Mouse (Mus musculus) liver, postnatal 0 days (tissue): ENCODE measurements at regions not wholly inside any gene's neighbourhood (a gene's known extent, or its start where the extent isn't known, plus 50 kb on each side); places are given as distances from the start of the nearest gene placed in this dataset. TPM values are rescaled to one million over a fixed set of nuclear protein-coding genes. Genes with fewer than 3 reads are reported as not detected.

Experiments
- ATAC-seq: fragments of 200-750 bp; cut with Nextera tagmentation; 2 replicates; pipeline ENCODE4 v1.8.0; 2017; ENCODE audit warnings: mild to moderate bottlenecking, moderate library complexity
- DNase-seq: peaks from one replicate; pipeline ENCODE4 v3.0.0-alpha.2; 2016
- H3K27ac ChIP-seq: fragments of 300-500 bp; sonication (generic); 2 replicates; pipeline ENCODE4 v1.5.1; 2014; ENCODE audit warnings: antibody characterized with exemption, moderate library complexity, mild to moderate bottlenecking, low read depth
- H3K27me3 ChIP-seq: fragments of 300-500 bp; sonication (generic); 2 replicates; pipeline ENCODE4 v1.6.1; 2014; ENCODE audit warnings: low read length, control low read depth, mixed read lengths; ENCODE audit not compliant: insufficient read depth
- H3K36me3 ChIP-seq: fragments of 300-500 bp; sonication (generic); replicated peaks from 2 replicates; pipeline ENCODE4 v1.6.1; 2014; ENCODE audit warnings: mild to moderate bottlenecking, control low read depth, low read length, moderate library complexity, mixed read lengths; ENCODE audit not compliant: insufficient read depth
- H3K4me1 ChIP-seq: fragments of 300-500 bp; sonication (generic); 2 replicates; pipeline ENCODE4 v1.6.1; 2014; ENCODE audit warnings: antibody characterized with exemption, mild to moderate bottlenecking, control low read depth; ENCODE audit not compliant: insufficient read depth
- H3K4me2 ChIP-seq: fragments of 300-500 bp; sonication (generic); 2 replicates; pipeline ENCODE4 v1.6.1; 2014; ENCODE audit warnings: low read depth, mild to moderate bottlenecking, low read length, moderate library complexity, mixed read lengths
- H3K4me3 ChIP-seq: fragments of 300-500 bp; sonication (generic); 2 replicates; pipeline ENCODE4 v1.5.1; 2014; ENCODE audit warnings: low read depth, low read length
- H3K9ac ChIP-seq: fragments of 300-500 bp; sonication (generic); replicated peaks from 2 replicates; pipeline ENCODE4 v1.6.1; 2014; ENCODE audit warnings: mild to moderate bottlenecking, moderate library complexity
- H3K9me3 ChIP-seq: fragments of 300-500 bp; sonication (generic); 2 replicates; pipeline ENCODE4 v1.6.1; 2016; ENCODE audit warnings: mild to moderate bottlenecking, control low read depth, low read length, mixed read lengths
- CTCF ChIP-seq: sonication (generic); IDR thresholded peaks from 2 replicates; pipeline ENCODE4 v1.5.1; 2016; ENCODE audit warnings: antibody characterized with exemption, low read depth
- EP300 ChIP-seq: IDR thresholded peaks from 2 replicates; pipeline ENCODE4 v1.6.1; 2016; ENCODE audit warnings: antibody characterized with exemption, low read depth, mild to moderate bottlenecking
- whole genome bisulfite sequencing: fragments of 180-500 bp; shearing (Covaris S2); extraction: QIAGEN DNeasy Blood & Tissue Kit; methylation state at CpG from one replicate; pipeline ENCODE4 v1.1.7; 2014; ENCODE audit not compliant: insufficient replicate concordance; 5-methylcytosine and 5-hydroxymethylcytosine counted together
- microRNA-seq: library from miRNA; unstranded; fragments of <30 nt; microRNA quantifications from one replicate; pipeline ENCODE4, GENCODE M21; 2016

DNA sequence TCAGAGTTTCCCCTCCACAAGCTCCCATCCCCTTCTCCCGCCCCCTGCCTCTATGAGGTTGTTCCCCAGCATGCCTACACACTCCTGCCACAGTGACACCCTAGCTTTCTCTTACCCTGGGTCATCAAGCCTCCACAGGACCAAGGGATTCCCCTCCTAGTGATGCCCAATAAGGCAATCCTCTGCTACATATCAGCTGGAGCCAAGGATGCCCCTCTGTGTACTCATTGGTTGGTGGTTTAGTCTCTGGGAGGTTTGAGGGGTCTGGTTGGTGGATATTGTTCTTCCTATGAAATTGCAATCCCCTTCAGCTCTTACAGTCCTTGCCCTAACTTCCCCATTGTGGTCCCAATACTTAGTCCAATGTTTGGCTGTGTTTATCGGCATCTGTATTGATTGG lies 317.4 kb upstream of the Olfr161 start:
- H3K27ac ChIP-seq = no peak overlapping the region
- DNase-seq (no peak), ATAC-seq (no peak)
- H3K36me3 ChIP-seq = no peaks in the 10 kb centered on the region
- no peaks in the 10 kb centered on the region for H3K4me1 ChIP-seq
- H3K9ac ChIP-seq = no peak overlapping the region
- H3K9me3 ChIP-seq = peaks cover 8% of the 10 kb centered on the region
- 70% methylated on average over 2 of the region's 2 CpGs for WGBS
- H3K4me2 ChIP-seq = no peak overlapping the region
- TF ChIP-seq EP300 (no peak), CTCF (no peak)
- H3K4me3 ChIP-seq = no peak overlapping the region
- no peaks in the 10 kb centered on the region for H3K27me3 ChIP-seq

Small RNA genes lying in the stretch of these regions (microRNA-seq; reads per million reads assigned to microRNA genes)
- not detected for gene Gm23215
